Mouse (Mus musculus) midbrain, embryonic 12.5 days (tissue): Measurements from ENCODE around the gene Plac9b. TPM values are rescaled to one million over a fixed set of nuclear protein-coding genes. Genes with fewer than 3 reads are reported as not detected.
"Not testable (repeated sequence)": the region's sequence is repeated elsewhere in the genome, so short reads cannot be mapped to it uniquely, and the experiment has no call there.

Source experiments
- ATAC-seq: fragments of 200-750 bp; cut with Nextera tagmentation; 2 replicates; pipeline ENCODE4 v1.8.0; 2017; ENCODE audit warnings: low read depth, moderate TSS enrichment, moderate library complexity; ENCODE audit not compliant: low FRiP score
- H3K27ac ChIP-seq: fragments of 300-500 bp; sonication (generic); replicated peaks from 2 replicates; pipeline ENCODE4 v1.5.1; 2016; ENCODE audit warnings: mild to moderate bottlenecking
- H3K27me3 ChIP-seq: fragments of 300-500 bp; sonication (generic); 2 replicates; pipeline ENCODE4 v1.6.1; 2016; ENCODE audit warnings: mild to moderate bottlenecking
- H3K36me3 ChIP-seq: fragments of 300-500 bp; sonication (generic); 2 replicates; pipeline ENCODE4 v1.6.1; 2016
- H3K4me1 ChIP-seq: fragments of 300-500 bp; sonication (generic); 2 replicates; pipeline ENCODE4 v1.6.1; 2016
- H3K4me2 ChIP-seq: fragments of 300-500 bp; sonication (generic); replicated peaks from 2 replicates; pipeline ENCODE4 v1.6.1; 2016; ENCODE audit warnings: mild to moderate bottlenecking, moderate library complexity
- H3K4me3 ChIP-seq: fragments of 300-500 bp; sonication (generic); 2 replicates; pipeline ENCODE4 v1.5.1; 2016; ENCODE audit warnings: mild to moderate bottlenecking
- H3K9ac ChIP-seq: fragments of 300-500 bp; sonication (generic); replicated peaks from 2 replicates; pipeline ENCODE4 v1.6.1; 2016; ENCODE audit warnings: mild to moderate bottlenecking, moderate library complexity
- H3K9me3 ChIP-seq: fragments of 300-500 bp; sonication (generic); 2 replicates; pipeline ENCODE4 v1.6.1; 2016; ENCODE audit warnings: mild to moderate bottlenecking
- WGBS: fragments of 180-500 bp; shearing (Covaris S2); methylation state at CpG from one replicate; pipeline ENCODE4 v1.1.7; 2016; 5-methylcytosine and 5-hydroxymethylcytosine counted together
- polyA plus RNA-seq: library from polyadenylated mRNA; unstranded; fragments of >200 nt; fragmentation: Nextera tagmentation; extraction: Ambion mirVana; gene quantifications from 2 replicates; pipeline ENCODE4 v1.2.1, GENCODE M21; 2016

Gene Plac9b
- polyA plus RNA-seq, 1 experiment from 2014 or later = 6.3 TPM

DNA sequence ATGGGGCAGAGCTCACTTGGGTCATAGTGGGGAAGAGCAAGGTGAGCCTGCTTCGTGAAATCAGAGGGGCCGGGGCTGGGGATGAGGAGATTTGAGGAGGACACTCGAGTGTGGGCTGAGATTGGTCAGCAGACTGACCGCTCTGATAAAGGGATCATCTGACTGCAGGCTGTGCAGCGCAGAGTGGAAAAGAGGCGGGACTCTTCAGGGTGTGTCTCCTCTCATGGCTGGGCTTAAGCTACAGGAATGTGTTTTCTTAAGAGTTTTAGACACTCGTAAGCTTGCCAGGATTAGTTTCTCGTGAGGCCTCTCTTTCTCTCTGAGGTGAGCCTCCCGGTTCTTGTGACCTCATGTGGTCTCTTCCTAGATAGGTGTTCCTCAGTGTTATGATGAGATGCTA is 21.1 kb downstream of the Plac9b start:
- H3K4me1 ChIP-seq, H3K27ac ChIP-seq, ATAC-seq, H3K4me2 ChIP-seq, H3K9ac ChIP-seq, H3K36me3 ChIP-seq, H3K27me3 ChIP-seq, H3K4me3 ChIP-seq, H3K9me3 ChIP-seq: not testable (repeated sequence)
- no CpG with 5 or more reads among the region's 9 CpGs for WGBS

DNA sequence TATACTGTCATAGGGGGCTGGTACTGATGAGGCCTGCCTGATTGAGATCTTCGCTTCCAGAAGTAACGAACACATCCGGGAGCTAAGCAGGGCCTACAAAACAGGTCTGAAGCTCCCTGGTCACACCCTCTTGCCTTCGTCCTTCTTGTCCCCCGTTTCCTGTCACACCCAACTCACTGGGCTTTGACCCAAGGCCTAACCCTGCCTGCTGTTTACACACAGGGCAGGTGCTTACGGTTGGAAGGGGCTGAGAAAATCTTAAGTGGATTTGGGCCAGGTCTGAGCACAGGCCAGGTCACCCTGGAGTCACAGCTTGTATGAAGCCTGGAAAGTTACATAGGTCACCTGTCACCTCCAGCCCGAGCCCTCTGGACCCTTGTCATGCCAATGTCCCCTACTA is 26.2 kb downstream of the Plac9b start:
- WGBS = no CpG with 5 or more reads among the region's 7 CpGs
- not testable (repeated sequence) for H3K9me3 ChIP-seq, H3K9ac ChIP-seq, H3K36me3 ChIP-seq, H3K4me3 ChIP-seq, ATAC-seq, H3K4me2 ChIP-seq, H3K27me3 ChIP-seq, H3K27ac ChIP-seq, H3K4me1 ChIP-seq

DNA sequence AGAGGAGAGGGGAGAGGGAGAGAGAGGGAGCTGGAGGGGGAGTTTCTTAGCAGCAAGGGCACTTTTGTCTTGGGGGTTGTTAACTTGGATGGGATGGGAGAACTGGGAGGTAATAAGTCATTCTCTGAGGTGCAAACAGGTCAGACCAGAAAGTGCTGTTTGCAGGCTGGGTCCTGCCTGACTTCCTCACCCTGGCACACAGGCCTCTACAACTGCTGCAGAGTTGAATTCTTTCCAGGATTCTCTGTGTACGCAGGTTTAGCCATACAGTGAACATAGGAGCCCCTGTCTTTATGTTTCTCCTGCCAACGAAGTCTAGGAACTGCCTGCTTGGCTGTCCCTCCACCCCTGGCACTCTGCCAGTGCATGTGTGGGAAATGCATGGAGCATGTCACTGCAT is 35.2 kb downstream of the Plac9b start:
- not testable (repeated sequence) for H3K27ac ChIP-seq, H3K9me3 ChIP-seq, H3K9ac ChIP-seq, H3K4me1 ChIP-seq, ATAC-seq, H3K4me3 ChIP-seq, H3K4me2 ChIP-seq, H3K36me3 ChIP-seq, H3K27me3 ChIP-seq
- WGBS = no CpG with 5 or more reads among the region's 2 CpGs

DNA sequence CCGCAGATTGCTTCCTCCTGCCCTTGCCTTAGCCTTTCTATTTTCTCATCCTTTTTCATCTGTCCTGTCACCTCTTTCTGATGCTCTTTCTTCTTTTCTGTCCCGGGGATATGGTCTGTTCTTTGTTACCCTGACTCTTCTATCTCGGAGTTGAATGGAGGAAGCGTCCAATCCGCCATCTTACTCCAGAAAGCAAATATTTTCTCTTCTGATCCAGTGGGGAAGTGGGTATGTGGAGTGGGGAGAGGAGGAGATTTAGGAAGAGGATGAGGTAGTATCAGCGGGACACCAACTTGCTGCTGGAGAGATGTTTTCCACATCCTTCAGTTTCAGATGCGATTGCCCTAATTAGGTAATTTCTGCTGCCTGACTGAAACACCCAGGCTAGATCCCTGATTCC is 63.2 kb downstream of the Plac9b start:
- H3K27ac ChIP-seq, H3K4me1 ChIP-seq, H3K4me2 ChIP-seq, H3K9me3 ChIP-seq, H3K9ac ChIP-seq, H3K36me3 ChIP-seq, H3K27me3 ChIP-seq, H3K4me3 ChIP-seq, ATAC-seq: not testable (repeated sequence)
- no CpG with 5 or more reads among the region's 7 CpGs for WGBS

DNA sequence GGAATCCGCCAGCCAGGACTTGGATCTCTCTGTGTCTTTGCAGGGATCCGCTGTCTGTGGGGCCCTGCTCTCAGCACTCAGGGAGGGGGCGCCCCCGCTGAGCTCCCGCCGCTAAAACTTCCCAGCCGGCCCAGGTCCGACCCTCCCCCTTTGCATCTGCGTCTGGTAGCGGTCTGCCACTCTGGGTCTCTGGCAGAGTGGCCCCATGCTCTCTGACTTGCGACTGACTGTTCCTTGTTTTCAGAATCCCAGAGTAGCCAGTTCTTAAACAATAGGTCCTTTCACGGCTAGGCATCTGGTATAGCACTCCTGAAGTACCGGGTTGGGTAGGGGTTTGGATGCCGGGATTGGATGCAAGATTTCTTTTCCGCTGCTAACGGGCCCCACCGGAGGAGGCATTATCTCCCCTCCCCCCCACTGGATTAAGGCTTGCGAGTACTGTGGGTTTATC is 63.7 kb downstream of the Plac9b start:
- no CpG with 5 or more reads among the region's 18 CpGs for WGBS
- not testable (repeated sequence) for H3K9me3 ChIP-seq, H3K27ac ChIP-seq, H3K27me3 ChIP-seq, H3K4me3 ChIP-seq, H3K4me2 ChIP-seq, H3K36me3 ChIP-seq, H3K9ac ChIP-seq, H3K4me1 ChIP-seq
- peak; percentile 96 for ATAC-seq

DNA sequence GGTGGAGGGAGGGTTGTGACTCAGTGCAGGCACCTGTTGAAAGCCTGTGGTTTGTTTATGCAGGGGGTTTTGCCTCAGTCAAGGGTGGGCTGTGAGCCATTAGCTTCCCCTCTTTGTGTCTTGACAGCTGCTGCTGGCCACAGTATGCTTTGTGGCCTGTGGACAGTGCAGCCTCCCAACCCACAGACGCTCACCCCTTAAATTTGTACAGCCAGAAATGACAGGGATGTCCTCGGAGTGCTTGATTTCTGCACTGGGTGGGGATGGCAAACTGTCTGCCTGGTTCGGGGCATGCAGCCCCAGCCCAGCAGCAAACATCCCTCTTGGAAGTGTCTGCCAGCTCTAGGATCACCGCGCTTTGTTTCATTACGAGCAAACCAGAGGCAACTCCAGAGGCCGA is 64.1 kb downstream of the Plac9b start, which contains the start of gene Duxbl2:
Gene Duxbl2, plus strand, starts transcription at position 200 of the 400 bp plus-strand sequence.
- H3K36me3 ChIP-seq, H3K4me2 ChIP-seq, H3K27ac ChIP-seq, H3K9me3 ChIP-seq, H3K27me3 ChIP-seq, H3K4me3 ChIP-seq, H3K4me1 ChIP-seq, H3K9ac ChIP-seq: not testable (repeated sequence)
- WGBS = no CpG with 5 or more reads among the region's 7 CpGs
- ATAC-seq = peak; percentile 54; the same call in 1 of the 2 replicates

Other genes with a start within 250 kb of the Plac9b start
- gene Cphx1, start 244.2 kb downstream of the Plac9b start, polyA plus RNA-seq = not detected in 2 replicates
- gene Duxbl1, start 203.9 kb downstream of the Plac9b start, polyA plus RNA-seq = 7.1 and 7.3 TPM in 2 replicates
- gene Gm9780, start 139.8 kb downstream of the Plac9b start, polyA plus RNA-seq = 3.0 and 6.0 TPM in 2 replicates
- 13.7 and 21.1 TPM in 2 replicates for gene Tmem254c, start 115.1 kb downstream of the Plac9b start, polyA plus RNA-seq
- not detected in 2 replicates for gene Cphx2, start 101.0 kb downstream of the Plac9b start, polyA plus RNA-seq
- not detected in 2 replicates for gene Cphx3, start 100.2 kb downstream of the Plac9b start, polyA plus RNA-seq
- gene Duxbl2, start 64.1 kb downstream of the Plac9b start, polyA plus RNA-seq = 8.3 TPM in 1 of 2 replicates, not detected in the other
- 15.3 and 19.6 TPM in 2 replicates for gene Tmem254b, start 24.6 kb upstream of the Plac9b start, polyA plus RNA-seq
- 3.8 and 10.6 TPM in 2 replicates for gene Duxbl3, start 75.5 kb upstream of the Plac9b start, polyA plus RNA-seq